Mouse (Mus musculus) CH12F3 (cell line): ENCODE measurements around the gene Sync.

Experiments
- in situ Hi-C: fragments of 300-500 bp; cut with MboI; formaldehyde crosslinking; loops from 2 replicates; pipeline ENCODE4 v1.14.3; 2020; ENCODE audit warnings: low sequenced_read_pairs

Gene Sync

DNA sequence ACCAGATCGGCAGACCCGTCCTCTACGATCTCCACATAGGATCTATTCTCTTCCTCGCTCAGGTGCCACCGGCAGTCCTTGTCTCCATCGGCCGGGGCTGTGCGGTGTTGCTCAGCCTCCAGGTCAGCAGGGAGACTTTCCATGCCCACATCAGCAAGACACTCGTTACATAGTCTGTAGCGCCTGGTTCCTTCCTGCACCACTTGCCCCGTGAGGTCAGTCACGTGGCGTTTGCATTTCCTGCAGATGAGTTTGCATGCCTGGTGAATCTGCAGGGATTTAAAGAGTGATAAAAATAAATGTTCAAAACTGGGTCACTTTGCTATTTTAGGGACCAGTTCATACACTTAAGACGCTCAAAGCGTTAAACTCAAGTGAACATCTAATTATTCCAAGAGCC lies 66.8 kb downstream of the Sync start:
- in situ Hi-C loops, result loop anchor here (10.0 to 25.0 kb wide), 2 partner anchors 101 to 258 kb away; partner anchors contain the start of genes Ccdc28b, Dcdc2b, Eif3i and Iqcc

DNA sequence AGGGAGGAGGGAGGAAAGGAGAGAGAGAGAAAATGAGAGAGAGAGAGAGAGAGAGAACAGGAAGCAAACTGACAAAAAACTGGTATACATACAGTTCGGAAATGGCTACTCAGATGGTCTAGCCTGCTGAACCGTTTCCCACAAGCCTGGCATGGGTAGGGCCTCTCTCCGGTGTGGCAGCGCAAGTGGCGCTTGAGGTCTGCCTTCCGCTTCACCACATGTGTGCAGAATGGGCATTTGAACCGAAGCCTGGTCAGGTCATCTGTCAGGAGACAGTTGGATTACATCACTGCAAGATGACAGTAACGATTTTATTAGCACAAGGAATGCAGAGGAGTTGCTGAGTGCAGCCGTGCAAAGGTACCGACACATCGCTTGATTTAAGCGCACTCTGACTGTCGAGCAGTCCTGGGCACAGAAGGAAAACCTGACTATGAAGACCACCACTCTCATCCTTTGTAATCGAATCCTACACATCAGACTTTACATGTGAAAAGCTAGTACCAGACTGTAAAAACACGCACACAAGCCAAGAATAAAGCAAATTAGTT lies 70.3 kb downstream of the Sync start:
- in situ Hi-C loops, result loop anchor here (10.0 to 25.0 kb wide), 2 partner anchors 97 to 255 kb away; partner anchors contain the start of genes Ccdc28b, Dcdc2b, Eif3i and Iqcc
